Mouse (Mus musculus) midbrain, embryonic 16.5 days (tissue): Measurements from ENCODE around the gene Axin1. TPM values are rescaled to one million over a fixed set of nuclear protein-coding genes. Genes with fewer than 3 reads are reported as not detected.
"Not testable (repeated sequence)": the region's sequence is repeated elsewhere in the genome, so short reads cannot be mapped to it uniquely, and the experiment has no call there.

Source experiments
- ATAC-seq: fragments of 200-750 bp; cut with Nextera tagmentation; 2 replicates; pipeline ENCODE4 v1.8.0; 2017; ENCODE audit warnings: moderate TSS enrichment
- H3K27ac ChIP-seq: fragments of 300-500 bp; sonication (generic); 2 replicates; pipeline ENCODE4 v1.5.1; 2014; ENCODE audit warnings: mild to moderate bottlenecking, low read length, mixed read lengths
- H3K27me3 ChIP-seq: fragments of 300-500 bp; sonication (generic); 2 replicates; pipeline ENCODE4 v1.6.1; 2014; ENCODE audit warnings: low read depth, low read length, mixed read lengths; ENCODE audit not compliant: control insufficient read depth, insufficient read depth
- H3K36me3 ChIP-seq: fragments of 300-500 bp; sonication (generic); 2 replicates; pipeline ENCODE4 v1.6.1; 2014; ENCODE audit warnings: mild to moderate bottlenecking, low read length, moderate library complexity, mixed read lengths; ENCODE audit not compliant: control insufficient read depth, insufficient read depth
- H3K4me1 ChIP-seq: fragments of 300-500 bp; sonication (generic); 2 replicates; pipeline ENCODE4 v1.6.1; 2014; ENCODE audit warnings: mild to moderate bottlenecking, low read length, mixed read lengths; ENCODE audit not compliant: control insufficient read depth, insufficient read depth
- H3K4me2 ChIP-seq: fragments of 300-500 bp; sonication (generic); 2 replicates; pipeline ENCODE4 v1.6.1; 2014; ENCODE audit warnings: mild to moderate bottlenecking, low read length, mixed read lengths
- H3K4me3 ChIP-seq: fragments of 300-500 bp; sonication (generic); 2 replicates; pipeline ENCODE4 v1.5.1; 2014; ENCODE audit warnings: low read depth, mild to moderate bottlenecking, low read length, moderate library complexity, mixed read lengths
- H3K9ac ChIP-seq: fragments of 300-500 bp; sonication (generic); 2 replicates; pipeline ENCODE4 v1.6.1; 2014; ENCODE audit warnings: low read depth, low read length, mixed read lengths
- H3K9me3 ChIP-seq: fragments of 300-500 bp; sonication (generic); replicated peaks from 2 replicates; pipeline ENCODE4 v1.6.1; 2014; ENCODE audit warnings: mild to moderate bottlenecking, low read length, mixed read lengths; ENCODE audit not compliant: control insufficient read depth, poor library complexity, severe bottlenecking
- WGBS: fragments of 180-500 bp; shearing (Covaris S2); extraction: QIAGEN DNeasy Blood & Tissue Kit; methylation state at CpG from one replicate; pipeline ENCODE4 v1.1.7; 2014; 5-methylcytosine and 5-hydroxymethylcytosine counted together
- polyA plus RNA-seq: library from polyadenylated mRNA; unstranded; fragments of >200 nt; fragmentation: Nextera tagmentation; extraction: Ambion mirVana; gene quantifications from 2 replicates; pipeline ENCODE4 v1.2.1, GENCODE M21; 2015

Axin1 gene
- polyA plus RNA-seq, 1 experiment from 2014 or later = 19.1 TPM

DNA sequence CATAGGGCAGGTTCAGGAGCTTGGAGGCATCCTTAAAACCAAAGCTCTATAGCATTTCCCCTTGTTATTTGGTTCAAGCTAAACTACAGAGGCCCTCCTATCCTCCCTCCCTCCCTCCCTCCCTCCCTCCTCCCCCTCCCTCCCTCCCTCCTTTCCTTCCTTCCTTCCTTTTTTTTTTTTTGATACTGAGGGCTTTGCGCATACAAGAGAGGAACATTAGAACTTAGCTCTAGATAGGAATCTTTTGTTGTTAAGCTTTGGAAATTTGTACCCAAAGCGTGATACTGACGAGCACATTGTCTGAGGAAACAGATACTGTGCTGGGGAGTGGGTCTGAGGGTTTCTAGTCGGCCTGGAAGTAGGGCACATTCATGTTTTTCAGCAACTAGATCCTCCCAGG is 32.9 kb upstream of the Axin1 start:
- Histone ChIP-seq H3K4me2 (no peak overlapping the region), H3K9me3 (no peaks in the 10 kb centered on the region), H3K27ac (no peak overlapping the region), H3K4me3 (no peak overlapping the region), H3K27me3 (peaks cover under 1% of the 10 kb centered on the region; the same call in 1 of the 2 replicates), H3K36me3 (no peaks in the 10 kb centered on the region), H3K9ac (no peak overlapping the region), H3K4me1 (no peaks in the 10 kb centered on the region)
- WGBS = 77% methylated on average over 4 of the region's 4 CpGs
- no peak for ATAC-seq

- Histone ChIP-seq H3K27ac (no peak overlapping the region), H3K27me3 (peaks cover 15% of the 10 kb centered on the region), H3K4me1 (peaks cover 3% of the 10 kb centered on the region), H3K36me3 (no peaks in the 10 kb centered on the region), H3K4me2 (no peak overlapping the region), H3K4me3 (no peak overlapping the region), H3K9ac (no peak overlapping the region), H3K9me3 (no peaks in the 10 kb centered on the region)
- ATAC-seq = no peak
- WGBS = 13% methylated on average over 4 of the region's 4 CpGs
These were observed 28.3 kb upstream of the Axin1 start for GRCm38 (mm10) chr17:26110156-26110555.

DNA sequence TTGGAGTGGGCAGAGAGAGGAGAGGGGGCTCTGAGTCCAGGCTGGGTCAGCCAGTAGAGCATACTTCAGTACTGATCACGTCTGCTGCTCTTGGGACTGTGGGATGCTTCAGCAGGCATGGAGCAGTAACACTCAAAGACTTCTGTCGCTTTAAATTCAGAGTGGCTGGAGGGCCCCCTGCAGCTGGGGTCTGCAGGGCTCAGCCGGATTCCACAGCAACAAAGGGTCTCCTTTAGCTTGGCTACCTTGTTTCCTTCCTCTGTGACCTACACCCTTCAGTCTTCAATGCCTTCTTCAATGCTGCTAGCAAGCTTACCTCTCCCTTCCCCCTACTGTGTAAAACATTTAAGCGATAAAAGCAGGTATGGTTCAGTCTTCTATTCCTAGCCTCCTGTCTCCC is 27.5 kb upstream of the Axin1 start:
- Histone ChIP-seq H3K4me2 (no peak overlapping the region), H3K9ac (no peak overlapping the region), H3K4me1 (peaks cover 3% of the 10 kb centered on the region), H3K4me3 (no peak overlapping the region), H3K27me3 (peaks cover 23% of the 10 kb centered on the region), H3K36me3 (no peaks in the 10 kb centered on the region), H3K27ac (no peak overlapping the region), H3K9me3 (no peaks in the 10 kb centered on the region)
- no peak for ATAC-seq
- 7% methylated on average over 4 of the region's 4 CpGs for WGBS

DNA sequence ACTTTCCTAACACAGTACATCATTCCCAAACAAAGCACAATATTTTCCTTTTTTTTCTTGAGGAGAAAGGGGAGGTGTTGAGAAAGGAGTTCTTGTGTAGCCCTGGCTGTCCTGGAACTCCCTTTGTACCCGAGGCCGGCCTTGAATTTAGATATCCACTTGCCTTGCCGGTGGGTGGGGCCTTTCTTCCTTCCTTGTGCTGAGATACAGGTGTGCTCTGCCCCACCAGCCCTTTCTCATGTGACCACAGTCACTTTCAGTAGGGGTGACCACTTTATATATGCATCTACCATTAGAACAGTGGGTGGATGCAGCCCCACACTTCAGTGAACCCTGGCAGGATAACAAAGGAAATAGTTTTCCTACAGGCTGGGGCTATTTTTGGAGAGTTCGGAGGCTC is 26.8 kb upstream of the Axin1 start:
- Histone ChIP-seq H3K9me3 (no peaks in the 10 kb centered on the region), H3K36me3 (no peaks in the 10 kb centered on the region), H3K4me3 (no peak overlapping the region), H3K4me2 (no peak overlapping the region), H3K27ac (no peak overlapping the region), H3K9ac (no peak overlapping the region), H3K27me3 (peaks cover 23% of the 10 kb centered on the region), H3K4me1 (peaks cover 3% of the 10 kb centered on the region)
- ATAC-seq = no peak
- WGBS = 17% methylated on average over 4 of the region's 4 CpGs

DNA sequence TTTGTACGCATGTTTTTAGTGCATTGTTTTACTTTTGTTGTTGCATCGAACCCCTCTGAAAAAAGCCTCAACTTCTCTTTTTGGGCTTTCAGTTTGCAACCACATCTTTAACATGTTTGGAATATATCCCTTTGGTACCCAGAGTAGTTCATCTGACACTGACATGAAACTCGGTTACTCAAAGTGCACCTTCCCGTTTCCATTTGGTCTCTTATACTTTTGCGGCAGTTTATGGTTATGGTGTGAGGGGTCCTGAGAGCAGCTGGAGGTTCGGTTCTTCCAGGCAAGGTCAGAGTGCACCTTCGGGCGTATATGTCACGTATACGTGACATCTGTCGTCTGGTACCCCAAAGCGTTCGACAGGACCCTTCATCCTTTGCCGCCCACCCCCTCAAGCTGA is 25.7 kb upstream of the Axin1 start:
- Histone ChIP-seq H3K9me3 (no peaks in the 10 kb centered on the region), H3K36me3 (no peaks in the 10 kb centered on the region), H3K9ac (peak overlapping the region; percentile 85), H3K27ac (peak overlapping the region; percentile 58; the same call in 1 of the 2 replicates), H3K27me3 (peaks cover 23% of the 10 kb centered on the region), H3K4me1 (peaks cover 3% of the 10 kb centered on the region), H3K4me2 (peak overlapping the region; percentile 93), H3K4me3 (peak overlapping the region; percentile 76)
- WGBS = 15% methylated on average over 14 of the region's 14 CpGs
- no peak for ATAC-seq

DNA sequence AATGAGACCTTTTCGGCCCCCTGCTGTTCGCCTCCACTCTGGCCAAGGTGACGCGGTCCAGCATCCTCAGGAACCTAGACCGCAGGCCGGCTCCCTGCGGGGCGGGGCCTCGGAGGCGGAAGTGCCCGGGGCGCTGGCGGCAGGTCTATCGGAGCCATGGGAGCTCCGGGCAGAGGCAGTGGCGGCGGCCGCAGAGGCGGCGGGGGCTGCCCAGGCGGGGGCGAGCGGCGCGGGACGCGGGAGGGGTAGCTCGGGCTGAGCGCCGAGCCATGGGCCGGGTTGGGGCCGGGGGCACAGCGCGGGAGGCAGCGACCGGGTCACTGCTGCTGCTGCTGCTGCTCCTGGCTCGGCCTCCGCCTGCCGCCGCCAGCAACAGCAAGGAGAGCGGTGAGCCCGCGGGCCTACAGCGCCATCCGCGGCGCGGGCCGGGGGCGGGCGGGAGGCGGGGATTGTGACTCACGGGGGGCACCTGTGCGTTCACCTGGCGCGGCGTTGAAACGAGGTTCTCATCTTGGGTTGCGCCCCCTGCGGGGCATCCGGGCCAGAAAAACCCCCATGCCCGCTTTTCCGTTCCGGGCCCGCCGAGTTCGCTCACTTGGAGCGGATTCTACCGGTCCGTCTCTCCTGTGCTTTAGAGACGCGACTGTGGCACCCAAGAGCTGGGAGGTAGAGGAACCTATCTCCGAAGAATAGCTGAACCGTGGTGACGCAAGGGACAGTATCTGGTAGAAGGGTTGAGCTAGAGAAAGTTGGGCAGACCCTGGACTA is 25.1 kb upstream of the Axin1 start, which contains the start of gene Tmem8:
Tmem8 (plus strand) TSS at position 119 of the 768 bp plus-strand sequence.
- H3K9ac ChIP-seq = peak within 1 kb of the TSS; percentile 85
- peak within 1 kb of the TSS; percentile 58 for H3K27ac ChIP-seq
- H3K4me3 ChIP-seq = peak within 1 kb of the TSS; percentile 76
- H3K4me2 ChIP-seq = peak within 1 kb of the TSS; percentile 93
- H3K4me1 ChIP-seq = peaks cover 3% of the 10 kb centered on the region
- no peaks in the 10 kb centered on the region for H3K36me3 ChIP-seq
- peaks cover 23% of the 10 kb centered on the region for H3K27me3 ChIP-seq
- no peaks in the 10 kb centered on the region for H3K9me3 ChIP-seq
- under 1% methylated on average over 39 of the region's 75 CpGs for WGBS
- ATAC-seq = peak; percentile 80

DNA sequence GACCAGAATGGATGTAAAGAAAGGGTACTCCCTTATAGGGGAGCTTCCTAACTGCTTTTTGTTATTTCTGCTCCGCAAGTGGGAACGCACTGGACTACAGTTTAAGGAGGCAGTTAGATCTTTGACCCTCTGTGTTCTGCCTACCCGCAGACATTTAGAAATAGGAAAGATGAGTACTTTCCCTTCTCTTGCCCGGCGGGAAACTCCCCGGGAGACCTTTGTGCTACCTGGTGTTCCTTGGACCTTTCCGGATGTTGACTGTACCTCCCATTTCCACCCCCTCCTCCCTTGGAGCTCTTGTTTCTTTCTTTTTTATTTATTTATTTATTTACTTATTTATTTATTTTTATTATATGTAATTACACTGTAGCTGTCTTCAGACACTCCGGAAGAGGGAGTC is 24.4 kb upstream of the Axin1 start:
- H3K36me3 ChIP-seq = no peaks in the 10 kb centered on the region
- WGBS = 12% methylated on average over 8 of the region's 8 CpGs
- ATAC-seq = no peak
- H3K27me3 ChIP-seq = peaks cover 23% of the 10 kb centered on the region
- peak overlapping the region; percentile 76 for H3K4me3 ChIP-seq
- peaks cover 3% of the 10 kb centered on the region for H3K4me1 ChIP-seq
- H3K4me2 ChIP-seq = peak overlapping the region; percentile 93
- no peak overlapping the region for H3K27ac ChIP-seq
- peak overlapping the region; percentile 85 for H3K9ac ChIP-seq
- H3K9me3 ChIP-seq = no peaks in the 10 kb centered on the region

DNA sequence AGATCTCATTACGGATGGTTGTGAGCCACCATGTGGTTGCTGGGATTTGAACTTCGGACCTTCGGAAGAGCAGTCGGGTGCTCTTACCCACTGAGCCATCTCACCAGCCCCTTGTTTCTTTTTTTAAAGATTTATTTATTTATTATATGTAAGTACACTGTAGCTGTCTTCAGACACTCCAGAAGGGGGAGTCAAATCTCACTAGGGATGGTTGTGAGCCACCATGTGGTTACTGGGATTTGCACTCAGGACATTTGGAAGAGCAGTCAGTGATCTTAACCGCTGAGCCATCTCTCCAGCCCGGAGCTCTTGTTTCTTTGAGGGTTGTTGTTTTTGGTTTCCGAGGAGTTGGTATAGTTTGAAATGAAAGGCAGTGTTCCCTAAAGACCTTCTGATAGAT is 24.0 kb upstream of the Axin1 start:
- not testable (repeated sequence) for H3K4me3 ChIP-seq, H3K4me1 ChIP-seq, H3K36me3 ChIP-seq, H3K9me3 ChIP-seq, H3K4me2 ChIP-seq, H3K9ac ChIP-seq, ATAC-seq, H3K27ac ChIP-seq
- peaks cover 23% of the 10 kb centered on the region for H3K27me3 ChIP-seq
- WGBS = 67% methylated on average over 7 of the region's 7 CpGs

DNA sequence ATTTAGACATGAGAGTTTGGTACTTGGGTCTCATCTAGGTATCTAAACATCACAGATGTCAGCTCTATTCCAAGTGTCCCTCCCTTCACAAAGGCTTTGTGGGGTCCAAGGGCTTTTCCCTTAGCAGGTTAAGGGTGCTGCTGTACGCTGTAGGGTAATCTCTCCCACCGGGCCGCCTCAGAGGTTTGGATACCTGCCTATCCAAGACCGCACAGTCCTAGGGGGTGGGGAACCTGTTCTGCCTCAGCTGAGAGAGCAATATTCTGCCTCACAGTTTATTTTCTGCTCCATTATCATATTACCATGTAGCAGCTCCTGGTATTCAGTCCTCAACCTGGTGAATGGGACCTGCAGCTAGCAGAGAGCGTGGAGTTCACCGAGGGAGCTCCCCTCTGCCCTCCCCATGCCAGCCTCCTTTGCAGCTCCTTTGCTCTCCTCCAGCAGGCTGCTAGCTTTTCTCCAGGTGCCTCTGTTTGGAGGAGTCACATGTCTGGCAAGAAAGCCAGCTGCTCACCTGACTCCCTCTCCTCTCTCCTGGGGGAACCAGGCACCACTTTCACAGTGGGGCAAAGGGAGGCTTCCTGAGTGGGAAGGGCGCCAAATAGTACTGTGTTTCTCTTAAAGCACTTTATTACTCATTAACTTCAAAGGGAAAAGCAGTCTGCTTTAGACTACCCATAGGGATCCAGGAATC is 23.1 kb upstream of the Axin1 start:
- Histone ChIP-seq H3K4me1 (peaks cover 3% of the 10 kb centered on the region), H3K4me2 (no peak overlapping the region), H3K4me3 (no peak overlapping the region), H3K9me3 (no peaks in the 10 kb centered on the region), H3K36me3 (no peaks in the 10 kb centered on the region), H3K9ac (no peak overlapping the region), H3K27me3 (peaks cover 23% of the 10 kb centered on the region), H3K27ac (no peak overlapping the region)
- 84% methylated on average over 7 of the region's 7 CpGs for WGBS
- ATAC-seq = no peak
